Mouse (Mus musculus): ENCODE data around the gene Fmnl2. TPM values are rescaled to one million over a fixed set of nuclear protein-coding genes. Genes with fewer than 3 reads are reported as not detected.
A peak's percentile ranks its signal among the peaks of the same experiment; 100 is the strongest.

Fmnl2 gene
- polyA plus RNA-seq, 1 experiment from 2014 or later, result 3.5 TPM

- Histone ChIP-seq H3K27me3 (replicated peaks; ENCODE audit: insufficient read depth, low read length) (no peaks in the 10 kb centered on the region), H3K4me2 (replicated peaks; ENCODE audit: low read depth, low read length) (no peak overlapping the region), H3K27ac (ENCODE audit: low read length) (no peak overlapping the region), H3K4me3 (ENCODE audit: low read depth, low read length) (no peak overlapping the region), H3K4me1 (ENCODE audit: insufficient read depth, low read depth, low read length) (no peaks in the 10 kb centered on the region), H3K9ac (replicated peaks; ENCODE audit: low read depth) (no peak overlapping the region), H3K36me3 (ENCODE audit: insufficient read depth, low read length) (no peaks in the 10 kb centered on the region), H3K9me3 (ENCODE audit: low read length) (no peaks in the 10 kb centered on the region)
- DNase-seq (ENCODE audit: low spot score) (peak; percentile 52), ATAC-seq (peak; percentile 43; the same call in 1 of the 2 replicates)
- WGBS, result 52% methylated on average over 3 of the region's 3 CpGs
- no peak for TF ChIP-seq CTCF (IDR thresholded peaks at IDR 0.05)
- TF ChIP-seq EP300 (IDR thresholded peaks at IDR 0.05), result no peak
Observed at GRCm38 (mm10) chr2:52896995-52897394, 39.3 kb downstream of the Fmnl2 start.

- ATAC-seq (no peak), DNase-seq (ENCODE audit: low spot score) (no peak)
- no peaks in the 10 kb centered on the region for H3K36me3 ChIP-seq (ENCODE audit: insufficient read depth, low read length)
- no peaks in the 10 kb centered on the region for H3K27me3 ChIP-seq (replicated peaks; ENCODE audit: insufficient read depth, low read length)
- no peak overlapping the region for H3K4me3 ChIP-seq (ENCODE audit: low read depth, low read length)
- H3K27ac ChIP-seq (ENCODE audit: low read length), result no peak overlapping the region
- H3K9ac ChIP-seq (replicated peaks; ENCODE audit: low read depth), result no peak overlapping the region
- H3K4me2 ChIP-seq (replicated peaks; ENCODE audit: low read depth, low read length), result no peak overlapping the region
- no peaks in the 10 kb centered on the region for H3K9me3 ChIP-seq (ENCODE audit: low read length)
- no peak for TF ChIP-seq EP300 (IDR thresholded peaks at IDR 0.05)
- TF ChIP-seq CTCF (IDR thresholded peaks at IDR 0.05), result no peak
- WGBS, result 87% methylated on average over 4 of the region's 4 CpGs
- H3K4me1 ChIP-seq (ENCODE audit: insufficient read depth, low read depth, low read length), result no peaks in the 10 kb centered on the region
Observed at GRCm38 (mm10) chr2:52900780-52901179, 43.1 kb downstream of the Fmnl2 start.

- Histone ChIP-seq H3K36me3 (ENCODE audit: insufficient read depth, low read length) (no peaks in the 10 kb centered on the region), H3K4me3 (ENCODE audit: low read depth, low read length) (no peak overlapping the region), H3K4me1 (ENCODE audit: insufficient read depth, low read depth, low read length) (no peaks in the 10 kb centered on the region), H3K4me2 (replicated peaks; ENCODE audit: low read depth, low read length) (no peak overlapping the region), H3K27ac (ENCODE audit: low read length) (no peak overlapping the region), H3K9me3 (ENCODE audit: low read length) (no peaks in the 10 kb centered on the region), H3K27me3 (replicated peaks; ENCODE audit: insufficient read depth, low read length) (no peaks in the 10 kb centered on the region), H3K9ac (replicated peaks; ENCODE audit: low read depth) (no peak overlapping the region)
- ATAC-seq (no peak), DNase-seq (ENCODE audit: low spot score) (no peak)
- WGBS, result 87% methylated on average over 6 of the region's 6 CpGs
- TF ChIP-seq CTCF (IDR thresholded peaks at IDR 0.05), result no peak
- no peak for TF ChIP-seq EP300 (IDR thresholded peaks at IDR 0.05)
Observed at GRCm38 (mm10) chr2:52901300-52902013, 43.8 kb downstream of the Fmnl2 start.

- Histone ChIP-seq H3K4me1 (ENCODE audit: insufficient read depth, low read depth, low read length) (no peaks in the 10 kb centered on the region), H3K4me2 (replicated peaks; ENCODE audit: low read depth, low read length) (no peak overlapping the region), H3K27ac (ENCODE audit: low read length) (no peak overlapping the region), H3K36me3 (ENCODE audit: insufficient read depth, low read length) (no peaks in the 10 kb centered on the region), H3K27me3 (replicated peaks; ENCODE audit: insufficient read depth, low read length) (no peaks in the 10 kb centered on the region), H3K4me3 (ENCODE audit: low read depth, low read length) (no peak overlapping the region), H3K9ac (replicated peaks; ENCODE audit: low read depth) (no peak overlapping the region), H3K9me3 (ENCODE audit: low read length) (no peaks in the 10 kb centered on the region)
- ATAC-seq (no peak), DNase-seq (ENCODE audit: low spot score) (no peak)
- TF ChIP-seq CTCF (IDR thresholded peaks at IDR 0.05), result no peak
- TF ChIP-seq EP300 (IDR thresholded peaks at IDR 0.05), result no peak
- WGBS, result 71% methylated on average over 3 of the region's 3 CpGs
Observed at GRCm38 (mm10) chr2:52902456-52902855, 44.8 kb downstream of the Fmnl2 start.

GRCm38 (mm10) chr2:52903228-52903963 is 45.7 kb downstream of the Fmnl2 start:
- Histone ChIP-seq H3K4me3 (ENCODE audit: low read depth, low read length) (no peak overlapping the region), H3K27ac (ENCODE audit: low read length) (no peak overlapping the region), H3K27me3 (replicated peaks; ENCODE audit: insufficient read depth, low read length) (no peaks in the 10 kb centered on the region), H3K4me2 (replicated peaks; ENCODE audit: low read depth, low read length) (no peak overlapping the region), H3K9ac (replicated peaks; ENCODE audit: low read depth) (no peak overlapping the region), H3K9me3 (ENCODE audit: low read length) (no peaks in the 10 kb centered on the region), H3K36me3 (ENCODE audit: insufficient read depth, low read length) (no peaks in the 10 kb centered on the region), H3K4me1 (ENCODE audit: insufficient read depth, low read depth, low read length) (no peaks in the 10 kb centered on the region)
- DNase-seq (ENCODE audit: low spot score) (no peak), ATAC-seq (no peak)
- 30% methylated on average over 8 of the region's 8 CpGs for WGBS
- TF ChIP-seq CTCF (IDR thresholded peaks at IDR 0.05) (no peak), EP300 (IDR thresholded peaks at IDR 0.05) (no peak)

GRCm38 (mm10) chr2:52904526-52904925 is 46.9 kb downstream of the Fmnl2 start:
- H3K9me3 ChIP-seq (ENCODE audit: low read length), result no peaks in the 10 kb centered on the region
- ATAC-seq, result no peak
- no peak overlapping the region for H3K4me2 ChIP-seq (replicated peaks; ENCODE audit: low read depth, low read length)
- no peak overlapping the region for H3K27ac ChIP-seq (ENCODE audit: low read length)
- no peaks in the 10 kb centered on the region for H3K27me3 ChIP-seq (replicated peaks; ENCODE audit: insufficient read depth, low read length)
- no peak for DNase-seq (ENCODE audit: low spot score)
- H3K4me1 ChIP-seq (ENCODE audit: insufficient read depth, low read depth, low read length), result no peaks in the 10 kb centered on the region
- H3K9ac ChIP-seq (replicated peaks; ENCODE audit: low read depth), result no peak overlapping the region
- H3K4me3 ChIP-seq (ENCODE audit: low read depth, low read length), result no peak overlapping the region
- H3K36me3 ChIP-seq (ENCODE audit: insufficient read depth, low read length), result no peaks in the 10 kb centered on the region
- 77% methylated on average over 5 of the region's 5 CpGs for whole genome bisulfite sequencing
- TF ChIP-seq EP300 (IDR thresholded peaks at IDR 0.05) (no peak), CTCF (IDR thresholded peaks at IDR 0.05) (no peak)
